Mouse (Mus musculus): Measurements from ENCODE around the gene Fga.

DNA sequence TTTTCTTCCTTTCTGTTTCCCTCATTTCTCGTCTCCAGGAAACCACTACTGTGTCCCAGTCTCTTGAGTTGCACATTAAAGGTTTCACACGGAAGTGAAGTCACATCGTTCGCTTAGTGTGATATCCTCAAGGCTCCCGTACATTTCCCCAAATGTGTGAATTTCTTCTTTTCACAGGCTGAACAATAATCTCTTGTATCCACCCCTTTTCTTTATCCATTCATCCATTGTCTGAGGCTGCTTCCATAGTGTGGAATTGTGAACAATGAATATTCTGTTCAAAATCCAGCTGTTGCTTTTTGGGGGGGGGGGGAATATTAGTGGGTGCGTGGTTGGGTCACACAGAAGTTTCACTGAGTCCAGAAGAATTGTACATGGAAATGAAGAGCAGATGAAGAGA, 840 bp upstream of the Fga start:
- TF ChIP-seq CTCF (IDR thresholded peaks at IDR 0.05; ENCODE audit: insufficient read depth, low read length) (no peak), POLR2A (IDR thresholded peaks at IDR 0.05; ENCODE audit: borderline replicate concordance, extremely low read depth, low read depth, low read length) (no peak)

Data from lung, adult 2 months (tissue).